Mouse (Mus musculus) c-Kit-positive CD71-positive TER-119-negative erythroid progenitor cells, embryonic 14.5 days (primary cell): ENCODE measurements around the gene Gucy1a1.

Source experiments
- DNase-seq: peaks from one replicate; pipeline ENCODE4 v3.0.0-alpha.2; 2013; ENCODE audit warnings: low read depth

Gene Gucy1a1

GRCm38 (mm10) chr3:82074201-82074851, 71.3 kb downstream of the Gucy1a1 start, which contains the start of gene Gucy1b1:
Gene Gucy1b1 (minus strand): TSS chr3:82074689.
- DNase-seq = peak; percentile 9

DNA sequence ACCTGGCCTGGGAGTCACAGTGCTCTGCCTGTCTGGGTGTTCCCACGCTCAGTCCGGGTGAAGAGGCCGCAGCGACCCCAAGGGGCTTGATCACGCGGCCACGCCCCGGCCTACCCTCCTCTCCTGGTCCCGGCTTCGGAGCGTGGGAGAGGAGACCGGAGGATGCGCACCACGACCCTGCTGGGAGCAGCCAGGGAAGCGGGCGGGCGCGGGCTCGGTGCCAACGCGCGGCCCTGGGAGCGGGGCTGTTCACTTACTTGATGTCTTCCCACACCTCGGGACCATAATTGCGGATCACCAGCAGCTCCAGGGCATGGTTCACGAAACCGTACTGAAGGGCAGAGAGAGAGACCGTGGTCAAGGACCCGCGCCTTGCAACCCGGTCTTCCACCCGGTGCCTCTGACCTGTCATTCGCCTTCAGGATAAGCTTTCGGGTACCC, 71.8 kb downstream of the Gucy1a1 start:
- DNase-seq = no peak

- no peak for DNase-seq
These were observed 77.8 kb downstream of the Gucy1a1 start for GRCm38 (mm10) chr3:82067830-82068229.

- no peak for DNase-seq
These were observed 84.0 kb downstream of the Gucy1a1 start for GRCm38 (mm10) chr3:82061402-82062180.

DNA sequence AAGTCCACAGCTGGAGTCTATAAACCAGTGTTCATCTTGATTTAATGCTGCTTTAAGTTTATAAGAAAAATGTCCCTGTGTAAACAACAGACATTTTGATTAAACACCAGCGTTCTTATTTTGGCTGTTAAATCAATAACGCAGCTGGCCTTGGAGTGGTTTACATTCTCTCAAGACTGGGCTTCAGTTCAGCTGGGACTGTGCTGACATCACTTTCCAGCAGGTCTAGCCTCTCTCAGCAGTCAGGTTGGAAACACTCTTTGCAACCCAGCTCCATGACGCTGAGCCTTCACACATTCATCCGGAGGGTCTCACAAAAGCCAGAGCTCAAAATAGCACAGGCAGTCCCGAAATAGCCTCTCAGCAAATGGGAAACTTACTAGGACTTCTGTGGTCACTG, 88.4 kb downstream of the Gucy1a1 start:
- DNase-seq = no peak

DNA sequence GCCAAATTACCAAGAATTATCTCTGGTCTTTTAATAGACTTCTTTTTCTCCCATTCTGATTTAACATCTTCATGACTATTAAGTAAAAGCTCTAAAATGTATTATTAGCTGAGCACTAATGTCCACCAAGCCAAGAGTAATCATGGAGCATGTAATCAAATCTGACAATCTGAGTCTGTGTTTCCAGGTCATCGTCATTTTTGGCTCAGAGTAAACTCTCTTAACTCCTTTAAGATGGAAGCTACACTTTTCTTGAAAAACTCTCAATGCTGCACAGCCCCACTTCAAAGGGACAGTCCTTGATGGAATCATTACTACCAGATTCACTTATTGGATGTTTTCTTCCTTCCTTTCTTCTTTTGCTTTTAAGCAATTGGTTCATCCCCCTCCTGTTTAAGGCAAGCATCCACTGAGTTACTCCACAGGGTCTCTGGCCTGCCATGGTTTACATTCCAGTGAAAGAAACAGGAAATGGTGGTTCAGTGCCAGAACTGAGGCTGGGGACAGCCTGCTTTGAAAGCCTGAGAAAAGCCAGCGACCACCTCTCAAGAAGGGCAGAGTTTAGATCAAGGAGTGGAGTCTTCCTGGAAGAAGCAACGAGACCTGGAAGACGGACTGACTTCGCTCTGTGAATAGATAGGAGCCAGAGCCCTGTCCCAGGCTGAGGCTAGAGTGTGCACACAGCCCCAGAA, 91.2 kb downstream of the Gucy1a1 start:
- no peak for DNase-seq

GRCm38 (mm10) chr3:82052029-82052428, 93.6 kb downstream of the Gucy1a1 start:
- DNase-seq = no peak

GRCm38 (mm10) chr3:82051468-82051867, 94.1 kb downstream of the Gucy1a1 start:
- no peak for DNase-seq

DNA sequence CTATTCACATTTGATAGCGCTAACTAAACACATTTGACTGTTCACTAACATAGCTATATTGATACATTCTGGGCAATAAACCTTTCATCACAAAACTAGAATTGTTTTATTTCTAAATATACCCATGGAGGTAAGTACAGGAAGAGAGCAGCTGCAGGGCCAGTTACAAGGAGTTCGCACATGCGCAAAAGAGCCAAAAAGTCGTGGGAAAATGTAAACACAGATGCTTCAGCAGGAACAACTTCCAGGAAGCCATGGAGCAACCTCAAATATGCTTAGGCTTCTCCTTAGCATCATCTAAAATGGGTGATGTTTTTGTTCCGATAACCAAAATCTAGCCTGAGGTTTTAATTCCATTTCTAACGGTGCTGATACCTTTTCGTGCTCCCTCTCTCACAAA, 96.9 kb downstream of the Gucy1a1 start:
- DNase-seq = no peak

DNA sequence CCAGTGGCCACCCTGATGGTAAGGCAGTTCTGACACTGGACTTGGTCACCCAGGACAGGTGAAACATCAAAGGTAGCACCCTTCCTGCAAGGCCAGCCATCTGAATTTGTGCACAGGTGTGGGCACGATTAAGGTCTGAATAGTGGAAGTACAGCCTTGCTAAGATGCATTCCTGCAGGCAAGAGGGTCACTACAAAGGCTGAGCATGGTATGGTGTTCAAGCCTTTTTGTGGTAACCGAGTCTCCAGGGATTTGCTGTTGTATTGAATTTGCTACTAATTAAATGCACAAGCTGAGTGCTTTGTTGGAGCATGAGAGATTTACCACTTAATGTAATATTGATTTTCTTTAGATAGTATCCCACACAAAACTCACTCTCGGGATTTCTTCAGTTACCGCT, 97.5 kb downstream of the Gucy1a1 start:
- no peak for DNase-seq

- no peak for DNase-seq
These were observed 98.4 kb downstream of the Gucy1a1 start for GRCm38 (mm10) chr3:82047100-82047753.

GRCm38 (mm10) chr3:82046087-82046486, 99.5 kb downstream of the Gucy1a1 start:
- no peak for DNase-seq

GRCm38 (mm10) chr3:82044902-82045301, 100.7 kb downstream of the Gucy1a1 start:
- DNase-seq = no peak

GRCm38 (mm10) chr3:82043676-82044075, 101.9 kb downstream of the Gucy1a1 start:
- no peak for DNase-seq
